Mouse (Mus musculus) kidney, postnatal 14 days (tissue): ENCODE measurements around the gene Mmp14.

Experiments
- DNase-seq: peaks from one replicate; pipeline ENCODE4 v3.0.0; 2022; ENCODE audit warnings: mixed read lengths

Gene Mmp14

GRCm38 (mm10) chr14:54477172-54477909 is 45.9 kb downstream of the Mmp14 start:
- DNase-seq: no peak

- peak; percentile 64 for DNase-seq
Measured at GRCm38 (mm10) chr14:54479451-54479920, 48.1 kb downstream of the Mmp14 start.

- no peak for DNase-seq
Measured at GRCm38 (mm10) chr14:54480673-54481072, 49.3 kb downstream of the Mmp14 start.

GRCm38 (mm10) chr14:54481402-54481801 is 50.0 kb downstream of the Mmp14 start:
- no peak for DNase-seq

GRCm38 (mm10) chr14:54482498-54482897 is 51.1 kb downstream of the Mmp14 start:
- peak; percentile 34 for DNase-seq

- no peak for DNase-seq
Measured at GRCm38 (mm10) chr14:54485899-54486298, 54.5 kb downstream of the Mmp14 start.

GRCm38 (mm10) chr14:54487732-54488131 is 56.3 kb downstream of the Mmp14 start:
- no peak for DNase-seq

GRCm38 (mm10) chr14:54488350-54488749 is 56.9 kb downstream of the Mmp14 start:
- DNase-seq: no peak

- no peak for DNase-seq
Measured at GRCm38 (mm10) chr14:54492345-54493131, 61.1 kb downstream of the Mmp14 start.

DNA sequence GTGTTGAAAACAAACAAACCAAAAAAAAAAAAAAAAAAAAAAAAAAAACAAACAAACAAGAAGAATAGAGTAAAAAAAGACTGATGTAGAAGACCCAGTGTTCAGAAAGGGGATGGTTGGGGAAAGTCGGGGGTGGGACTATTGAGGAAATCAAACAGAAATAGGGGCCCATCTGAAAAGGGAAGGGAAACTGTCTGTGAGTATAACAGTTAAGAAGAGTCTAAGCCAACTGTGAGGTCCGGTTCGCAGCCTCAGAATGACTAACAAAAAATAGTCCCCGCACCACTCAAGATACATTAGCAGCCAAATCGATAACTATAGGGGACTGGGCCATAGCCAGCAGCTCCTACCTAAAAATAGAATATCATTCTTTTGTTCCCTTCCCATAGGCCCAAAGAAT is 61.8 kb downstream of the Mmp14 start:
- DNase-seq: no peak

DNA sequence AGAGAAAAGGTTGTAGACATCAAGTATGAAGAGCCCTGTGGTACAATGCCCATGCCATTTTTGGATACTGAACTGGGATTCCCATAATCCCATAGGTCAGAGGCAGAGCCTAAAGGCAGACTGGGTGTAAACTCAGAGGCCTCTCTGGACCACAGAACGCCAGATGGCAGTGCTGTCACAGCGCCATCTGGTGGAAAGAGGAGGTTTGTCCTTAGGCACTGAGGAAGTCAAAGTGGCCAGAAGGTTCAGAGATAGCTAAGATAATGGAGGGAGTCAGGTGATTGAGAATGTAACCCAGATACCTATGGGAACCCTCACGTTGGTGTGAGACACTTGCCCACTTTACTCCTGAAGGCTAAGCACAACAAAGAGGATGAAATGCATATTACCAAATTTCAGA is 62.8 kb downstream of the Mmp14 start:
- peak; percentile 73 for DNase-seq
